Mouse (Mus musculus) G1E (cell line): ENCODE data around the gene Bola1.
A peak's percentile ranks its signal among the peaks of the same experiment; 100 is the strongest.

ENCODE experiments used
- CTCF ChIP-seq: IDR thresholded peaks from 2 replicates; pipeline ENCODE4 v1.5.1; 2012; ENCODE audit warnings: low read depth, low read length, inconsistent platforms, mixed read lengths
- GATA1 ChIP-seq: IDR thresholded peaks from 2 replicates; pipeline ENCODE4 v1.6.1; 2012; ENCODE audit warnings: borderline replicate concordance, low read length, inconsistent platforms, mixed read lengths
- POLR2AphosphoS5 ChIP-seq: IDR thresholded peaks from 2 replicates; pipeline ENCODE4 v1.6.1; 2012; ENCODE audit warnings: low read depth, low read length, inconsistent platforms; ENCODE audit not compliant: insufficient replicate concordance
- TAL1 ChIP-seq: conservative IDR thresholded peaks from 2 replicates; pipeline ENCODE4 v1.6.1; 2012; ENCODE audit warnings: low read depth, low read length, inconsistent platforms, mixed read lengths

GRCm38 (mm10) chr3:96220765-96221639 is 1.5 kb upstream of the Bola1 start, which contains the start of the genes Hist2h2ac and Hist2h2be:
- TF ChIP-seq CTCF (no peak), POLR2AphosphoS5 (peak; percentile 85; the same call in 1 of the 2 replicates), GATA1 (no peak), TAL1 (no peak)
